Mouse (Mus musculus): ENCODE data around the gene Gfm1.

GRCm38 (mm10) chr3:67467281-67467680 lies 37.4 kb downstream of the Gfm1 start:
- TF ChIP-seq CTCF (IDR thresholded peaks at IDR 0.05; ENCODE audit: control insufficient read depth, insufficient read depth, insufficient read length) (no peak), MYOD1 (IDR thresholded peaks at IDR 0.05; ENCODE audit: control insufficient read depth, insufficient read length, low read depth) (no peak), USF1 (IDR thresholded peaks at IDR 0.05; ENCODE audit: low read depth) (no peak), CEBPB (IDR thresholded peaks at IDR 0.05; ENCODE audit: low read depth) (no peak), MAX (IDR thresholded peaks at IDR 0.05) (no peak), MYOG (IDR thresholded peaks at IDR 0.05; ENCODE audit: control insufficient read depth, extremely low read depth, insufficient read length) (no peak)

Measured in C2C12 (cell line).